Mouse (Mus musculus): ENCODE measurements around the gene Ltbp1.
A peak's percentile ranks its signal among the peaks of the same experiment; 100 is the strongest.

Ltbp1 gene

DNA sequence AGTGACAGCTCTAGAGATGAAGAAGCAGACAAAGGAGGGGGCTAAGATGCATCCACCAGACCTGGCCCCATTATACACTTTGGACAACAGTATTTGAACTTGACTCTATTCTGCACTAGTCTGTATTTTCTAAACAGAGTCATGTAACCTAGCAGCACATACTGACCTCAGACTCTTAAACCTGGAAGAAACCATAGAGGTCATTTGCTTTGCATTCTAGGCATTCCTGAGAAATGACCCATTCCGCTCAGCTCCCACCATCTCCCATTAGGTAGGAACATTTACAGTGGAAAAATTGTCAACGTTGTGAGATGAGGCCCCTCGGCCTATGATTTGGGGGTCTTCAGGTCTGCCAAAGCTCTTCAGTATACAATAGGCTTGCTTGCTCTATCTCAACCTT is 238.8 kb downstream of the Ltbp1 start:
- DNase-seq: no peak

DNA sequence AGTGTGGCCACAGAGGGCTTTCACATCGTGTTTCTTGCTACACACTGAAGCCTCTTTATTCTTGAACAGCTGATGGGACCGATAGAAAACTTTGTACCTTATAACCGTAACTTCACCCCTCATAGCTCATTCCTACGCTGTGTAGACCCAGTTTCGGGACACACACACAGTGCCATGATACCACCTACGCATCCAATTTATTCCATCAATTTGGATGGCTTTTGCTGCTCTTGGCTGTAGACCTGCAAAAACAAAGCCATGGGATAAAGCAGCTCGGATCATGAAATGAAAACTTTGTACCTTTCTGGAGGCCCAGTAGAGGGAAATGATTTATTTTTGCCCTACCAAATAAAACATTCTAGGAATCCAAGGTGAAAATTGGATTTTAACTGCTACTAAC is 239.7 kb downstream of the Ltbp1 start:
- no peak for DNase-seq

DNA sequence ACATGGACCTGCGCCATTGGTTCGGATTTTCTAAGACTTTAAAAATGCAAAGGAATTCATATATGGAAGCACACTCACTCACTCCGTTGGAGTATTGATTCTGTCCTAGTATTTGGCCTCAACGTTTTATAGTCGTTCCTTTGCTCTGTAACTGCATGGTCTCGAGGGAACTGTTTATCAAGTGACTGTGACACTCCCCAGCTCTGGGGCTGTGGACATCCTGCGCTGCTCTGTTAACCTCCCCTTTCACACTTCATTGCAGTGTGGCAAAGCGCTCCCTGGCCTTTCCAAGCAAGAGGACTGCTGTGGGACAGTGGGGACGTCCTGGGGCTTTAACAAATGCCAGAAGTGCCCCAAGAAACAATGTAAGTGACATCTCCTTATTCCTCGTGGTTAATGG is 243.3 kb downstream of the Ltbp1 start:
- DNase-seq: no peak

DNA sequence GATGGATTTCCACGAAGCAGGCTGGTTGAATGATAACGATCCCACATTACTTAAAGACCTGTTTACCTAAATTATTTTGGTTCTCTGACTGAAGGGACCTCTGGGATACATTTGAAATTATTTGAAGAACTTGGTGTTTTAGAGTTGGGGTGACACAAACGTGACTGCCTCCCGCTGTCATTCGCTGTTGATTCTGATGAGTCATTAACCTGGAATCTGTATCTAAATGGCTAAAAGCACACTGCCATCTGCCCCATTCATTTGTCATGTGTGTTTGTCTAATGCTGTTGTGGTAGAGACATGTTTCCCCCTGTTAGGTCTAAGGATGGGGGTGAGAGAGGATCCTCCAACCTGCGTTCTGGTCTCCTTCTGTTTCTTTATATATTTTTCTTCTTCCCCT is 245.2 kb downstream of the Ltbp1 start:
- DNase-seq: no peak

DNA sequence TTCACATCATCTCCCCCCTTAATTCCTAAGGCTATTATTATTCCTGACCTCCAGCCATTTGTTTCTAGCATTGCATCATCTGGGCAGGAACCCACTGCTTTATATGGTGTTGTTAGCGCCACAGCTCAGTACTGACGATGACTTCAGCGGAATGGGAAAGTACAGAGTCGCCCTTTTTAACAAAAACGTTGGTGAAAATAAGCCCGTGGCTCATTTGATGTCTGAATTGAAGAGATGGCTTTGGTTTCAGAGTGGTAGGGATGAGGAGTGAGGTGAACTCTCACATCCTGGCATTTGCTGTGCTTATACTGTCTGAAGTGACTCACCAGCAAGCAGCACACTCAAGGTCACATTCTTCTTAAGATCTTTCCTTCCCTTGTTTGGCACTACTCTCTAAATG is 245.7 kb downstream of the Ltbp1 start:
- no peak for DNase-seq

DNA sequence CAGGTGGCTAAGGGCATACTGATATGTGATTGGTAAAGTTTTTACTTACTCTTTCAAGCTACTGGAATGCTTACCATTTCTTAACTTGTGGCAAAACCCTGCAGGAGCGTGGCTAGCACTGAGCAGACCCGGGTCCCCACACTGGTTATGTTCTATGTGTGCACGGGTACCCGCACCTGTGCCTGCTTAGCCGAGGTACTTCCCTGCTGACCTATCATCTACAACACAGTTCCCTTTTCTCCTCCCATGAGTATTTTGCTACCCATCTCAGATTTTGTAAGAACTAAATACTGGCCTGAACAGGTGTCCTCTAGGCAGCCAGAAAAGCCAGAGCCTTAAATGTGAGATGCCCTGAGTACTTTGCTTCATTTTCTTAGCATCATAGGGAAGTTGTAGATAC is 247.2 kb downstream of the Ltbp1 start:
- DNase-seq: no peak

DNA sequence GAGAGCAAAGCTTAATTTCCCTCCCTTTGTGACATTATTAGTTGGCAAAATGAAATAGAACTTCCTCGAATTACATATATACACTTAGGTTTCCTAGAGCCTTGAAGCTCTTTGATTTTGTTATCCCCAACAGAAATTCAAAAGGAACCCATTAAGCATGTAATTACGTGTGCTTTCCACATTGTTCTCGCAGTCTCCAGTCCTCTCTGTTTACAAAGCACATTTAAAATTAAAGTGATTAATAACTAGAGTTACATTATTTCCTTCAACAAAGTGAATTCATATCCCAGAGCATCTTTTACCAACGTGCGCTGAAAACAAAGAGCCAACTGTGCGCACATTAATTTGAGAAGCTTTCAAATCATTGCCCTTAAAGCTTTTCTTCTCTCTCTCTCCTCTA is 249.5 kb downstream of the Ltbp1 start:
- no peak for DNase-seq

DNA sequence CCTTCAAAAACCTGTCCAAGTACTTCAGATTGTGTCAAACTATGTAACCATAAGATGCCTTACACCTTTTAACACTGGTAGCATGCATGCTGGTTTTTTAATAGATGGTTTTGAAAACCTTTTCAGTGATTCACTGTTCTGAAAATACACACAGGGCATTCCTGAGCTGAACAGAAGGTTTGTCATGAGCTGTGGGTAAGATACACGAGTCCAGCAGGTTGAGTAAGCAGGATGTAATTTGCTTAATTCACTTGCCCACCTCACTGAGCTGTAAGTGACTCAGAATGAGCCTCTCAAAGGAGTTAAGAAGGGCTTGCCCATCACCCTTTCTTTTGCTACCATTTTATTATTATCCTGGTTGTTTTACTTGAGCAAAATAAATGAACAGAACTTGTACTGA is 250.6 kb downstream of the Ltbp1 start:
- DNase-seq: no peak

DNA sequence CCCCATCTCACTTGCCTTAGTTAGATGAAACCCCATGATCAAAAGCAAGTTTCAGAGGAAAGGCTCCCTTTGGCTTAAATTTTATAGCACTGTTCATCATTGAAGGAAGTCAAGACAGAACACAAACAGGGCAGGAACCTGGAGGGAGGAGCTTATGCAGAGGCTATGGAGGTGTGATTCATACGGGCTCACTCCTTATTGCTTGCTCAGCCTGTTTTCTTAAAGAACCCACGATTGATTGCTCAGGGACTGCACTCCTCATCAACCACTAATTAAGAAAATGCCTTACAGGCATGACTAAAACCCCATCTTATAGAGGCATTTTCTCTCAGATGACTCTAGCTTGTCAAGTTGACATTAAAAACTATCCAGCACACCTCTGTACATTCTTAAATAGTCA is 253.1 kb downstream of the Ltbp1 start:
- DNase-seq: no peak

DNA sequence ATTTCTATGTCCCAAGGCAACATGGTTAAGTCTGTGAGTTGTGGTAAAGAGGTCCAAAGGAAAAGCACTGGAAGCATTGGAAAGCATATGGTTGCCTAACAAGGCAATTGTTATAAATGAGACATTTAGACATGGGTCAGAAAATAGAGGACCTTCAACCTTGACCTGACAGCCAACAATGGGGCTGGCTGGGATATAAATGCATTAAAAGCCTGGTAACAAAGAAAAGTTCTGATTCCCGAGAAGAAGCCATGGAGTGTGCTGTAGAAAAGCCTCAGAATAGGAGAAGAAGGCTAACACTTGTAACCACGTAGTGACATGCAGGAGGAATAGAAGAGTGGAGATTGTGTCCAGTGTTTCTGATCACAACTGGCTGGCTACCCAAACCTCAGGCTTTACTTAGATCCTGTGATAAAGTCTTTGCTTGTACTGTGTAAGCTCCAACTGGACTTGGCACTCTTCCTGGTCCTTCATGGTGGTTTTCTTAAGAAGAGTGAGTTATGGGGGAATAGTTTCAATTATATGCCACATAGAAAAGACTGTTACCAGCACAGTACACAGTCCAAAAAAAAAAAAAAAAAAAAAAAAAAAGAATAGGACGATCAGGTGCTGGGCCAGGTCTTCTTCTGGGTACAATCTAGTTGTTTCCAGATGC is 258.1 kb downstream of the Ltbp1 start:
- peak; percentile 14 for DNase-seq

DNA sequence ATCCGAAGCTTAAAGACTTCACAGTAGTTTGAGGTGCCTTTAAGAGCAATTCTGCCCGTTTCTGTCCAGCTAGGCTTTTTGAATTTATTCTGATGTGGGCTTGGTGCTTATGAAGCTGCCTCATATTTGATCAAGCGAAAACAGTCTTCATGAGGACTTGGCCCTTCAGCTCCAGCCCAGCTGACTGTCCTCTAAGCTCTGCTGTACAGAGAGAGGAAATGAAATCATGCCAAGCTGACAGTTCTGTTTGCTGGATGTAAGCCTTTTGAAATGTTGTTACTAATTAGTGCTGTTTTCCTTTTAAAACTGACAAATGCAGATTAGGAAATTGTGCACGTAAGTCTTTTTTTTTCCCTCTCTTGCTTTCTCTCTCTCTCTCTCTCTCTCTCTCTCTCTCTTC is 263.1 kb downstream of the Ltbp1 start:
- peak; percentile 49 for DNase-seq

DNA sequence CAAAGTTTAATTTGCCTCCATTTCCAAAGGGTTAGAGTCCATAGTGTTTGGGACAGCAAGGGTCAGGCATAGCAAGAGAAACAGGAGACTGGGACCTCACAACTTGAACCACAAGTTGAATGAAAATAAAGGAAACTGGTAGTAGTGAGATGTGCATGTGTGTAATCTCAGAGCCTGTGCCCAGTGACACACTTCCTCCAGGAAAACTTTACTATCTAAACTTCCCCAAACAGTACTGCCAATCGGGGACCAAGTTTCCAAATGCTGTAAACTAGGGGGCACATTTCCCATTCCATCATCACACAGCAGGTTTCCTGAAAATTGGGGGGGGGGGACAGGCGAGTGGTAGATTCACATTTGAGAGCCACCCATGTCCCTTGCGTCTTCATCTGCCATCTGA is 267.1 kb downstream of the Ltbp1 start:
- DNase-seq: no peak

DNA sequence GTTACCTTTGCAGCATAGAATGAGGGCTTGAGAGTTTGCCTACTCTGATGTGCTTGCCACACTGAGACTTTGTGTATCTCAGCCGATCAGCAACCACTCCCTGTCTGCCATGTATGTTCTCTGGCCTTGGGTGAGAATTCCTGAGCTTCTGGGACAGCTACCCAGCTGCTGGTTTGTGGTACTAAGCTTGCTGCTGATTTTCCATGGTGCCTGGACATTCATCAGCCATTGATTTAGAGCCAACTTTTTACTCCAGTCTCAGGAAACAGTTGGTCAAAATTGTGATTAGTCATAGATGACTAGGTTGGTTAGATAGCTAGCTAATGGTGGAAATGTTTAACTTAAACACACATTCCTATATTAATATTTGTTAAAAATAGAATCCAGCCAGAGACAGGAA is 267.9 kb downstream of the Ltbp1 start:
- no peak for DNase-seq

DNA sequence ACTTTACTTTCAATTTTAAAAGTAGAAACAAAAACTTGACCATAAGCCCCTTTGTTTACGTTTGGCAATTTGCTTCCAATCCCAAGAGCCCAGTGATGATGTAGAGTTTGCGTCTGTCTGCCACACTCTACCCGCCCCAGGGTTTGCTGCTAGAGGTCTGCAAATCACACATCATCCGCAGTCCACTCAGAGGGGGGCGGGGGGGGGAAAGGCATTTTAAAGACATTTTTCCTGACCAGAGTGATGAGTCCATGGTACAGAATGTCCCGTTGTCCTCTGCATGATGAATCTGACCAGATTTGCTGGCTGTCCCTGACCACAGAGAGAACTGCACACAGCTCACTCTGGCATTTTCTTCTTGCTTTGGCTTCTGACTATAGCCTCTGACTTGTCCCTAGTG is 269.9 kb downstream of the Ltbp1 start:
- DNase-seq: no peak

DNA sequence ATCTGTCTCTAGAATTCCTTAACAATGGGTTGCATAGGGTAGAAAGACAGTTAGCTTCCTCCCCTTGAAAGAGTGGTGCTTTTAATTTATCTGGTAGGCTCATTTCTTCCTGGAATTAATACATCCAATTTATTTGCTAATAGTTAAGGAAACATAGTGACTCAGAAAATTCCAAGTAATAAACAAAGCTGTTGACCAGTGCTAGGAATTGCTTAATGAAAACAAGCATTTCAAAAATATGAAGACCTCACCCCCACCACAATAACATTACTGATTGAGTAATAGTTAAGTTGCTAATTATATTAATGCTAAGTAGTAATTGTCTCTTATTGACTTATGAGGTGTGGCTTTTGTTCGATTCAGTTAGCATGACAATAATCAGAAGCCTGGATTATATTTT is 272.7 kb downstream of the Ltbp1 start:
- DNase-seq: no peak

DNA sequence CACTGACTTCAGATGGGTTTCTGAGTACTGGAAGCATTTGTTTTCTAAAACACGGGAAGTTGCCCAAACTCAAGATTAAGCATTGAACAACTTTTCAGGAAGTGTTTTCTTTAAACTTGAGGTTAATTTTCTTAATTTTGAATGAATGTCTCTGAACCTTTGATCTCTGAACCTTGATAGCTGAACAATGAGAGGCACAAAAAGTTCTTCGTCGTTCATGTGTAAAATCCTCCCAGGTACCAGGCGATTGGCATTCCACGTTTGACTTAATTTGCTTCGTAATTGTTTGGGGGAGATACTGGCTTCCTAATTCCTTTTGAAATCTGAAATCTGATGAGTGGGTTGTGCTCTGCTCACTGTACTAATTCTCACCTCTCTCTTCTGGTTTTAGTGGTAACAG is 273.2 kb downstream of the Ltbp1 start:
- no peak for DNase-seq

DNA sequence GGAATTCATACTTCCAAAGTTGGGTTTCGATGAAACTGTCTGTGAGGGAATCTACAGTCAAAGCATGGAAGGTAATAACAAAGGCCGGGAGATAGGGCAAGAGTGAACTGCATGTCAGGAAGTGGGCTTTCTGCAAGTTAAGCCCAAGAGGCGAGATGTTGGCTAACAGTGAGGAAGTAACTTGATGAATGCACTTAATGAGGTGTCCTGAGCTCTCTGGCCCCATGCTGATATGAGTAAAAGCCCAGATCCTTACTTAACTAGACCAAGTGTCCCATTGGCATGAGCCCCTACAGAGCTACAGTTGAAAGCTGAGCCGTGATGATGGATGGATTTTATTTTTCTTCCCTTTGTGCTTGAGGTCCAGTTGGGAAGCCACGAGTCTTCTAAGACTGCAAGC is 276.0 kb downstream of the Ltbp1 start:
- DNase-seq: no peak

DNA sequence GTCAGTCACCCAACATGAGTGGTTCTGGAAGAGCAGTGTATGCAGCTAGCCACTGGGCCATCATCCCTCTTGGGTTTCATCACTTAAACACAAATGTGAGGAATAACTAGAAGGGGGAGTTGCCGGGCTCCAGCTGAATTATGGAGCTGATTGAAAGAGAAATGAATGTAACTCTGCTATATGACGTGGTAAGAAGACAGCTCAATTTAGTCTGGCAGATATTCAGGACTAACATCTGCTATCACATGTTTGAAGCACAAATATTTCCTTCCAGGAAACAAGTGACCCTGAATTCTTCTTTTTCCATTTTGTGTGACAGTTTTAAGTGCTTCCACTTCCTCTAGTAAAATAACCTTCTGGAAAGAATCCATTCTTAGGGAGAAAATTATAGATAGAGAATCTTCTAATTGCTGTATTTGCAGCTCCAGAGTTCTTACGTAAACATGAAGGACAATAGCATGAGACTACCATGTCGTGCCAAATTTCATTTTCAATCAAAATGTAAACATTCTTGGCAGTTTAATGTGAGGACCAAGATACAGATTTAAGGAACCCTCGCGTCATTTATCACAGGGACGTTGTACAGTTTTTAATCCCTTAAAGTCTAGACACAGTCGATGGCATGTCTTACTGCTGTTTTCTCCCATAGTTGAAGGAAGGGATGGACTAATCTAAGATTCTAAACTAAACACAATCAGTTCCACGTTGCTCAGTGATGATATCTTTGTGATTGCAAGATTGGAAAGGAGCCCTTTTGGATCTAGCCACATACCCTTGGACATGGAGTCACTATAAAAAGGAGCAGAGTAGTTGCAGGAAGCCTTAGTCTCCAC is 279.7 kb downstream of the Ltbp1 start:
- no peak for DNase-seq

DNA sequence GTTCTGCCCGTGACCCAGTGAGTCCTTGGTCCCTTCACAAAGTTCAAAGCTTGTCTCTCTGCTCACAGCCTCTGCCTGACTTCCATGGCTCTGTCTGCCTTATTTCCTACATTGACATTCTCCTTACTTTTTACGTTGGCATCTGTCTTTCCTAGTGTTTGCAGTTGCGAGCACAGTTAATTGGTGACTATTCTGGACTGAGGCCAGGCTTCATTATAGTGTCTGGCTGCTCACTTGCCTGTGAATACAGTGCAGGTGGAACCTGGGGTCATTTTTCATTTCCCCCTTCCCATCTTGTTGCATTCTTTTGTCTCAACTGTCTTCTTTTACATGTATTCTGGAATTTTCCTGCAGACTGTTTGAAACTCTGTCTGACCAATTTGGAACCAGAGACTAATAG is 287.6 kb downstream of the Ltbp1 start:
- DNase-seq: peak; percentile 47

DNA sequence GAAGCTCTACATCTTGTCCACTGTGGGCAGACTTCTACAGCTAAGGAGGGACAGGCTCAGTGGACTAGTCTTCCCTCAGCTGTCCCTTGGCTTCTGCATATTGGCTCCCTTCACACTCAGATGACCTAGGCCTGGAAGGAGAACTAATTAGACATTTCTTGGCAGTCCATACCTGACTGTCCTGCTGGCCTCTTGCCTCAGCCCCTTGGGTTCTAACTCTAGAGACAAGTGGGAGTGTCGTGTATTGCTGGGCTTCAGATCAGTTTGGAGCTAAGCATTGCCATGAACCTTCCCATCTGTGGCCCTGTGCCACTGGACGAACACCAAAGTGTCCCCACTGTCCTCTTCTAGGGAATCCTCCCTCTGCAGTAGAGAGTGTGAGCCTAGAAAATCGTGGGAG is 288.4 kb downstream of the Ltbp1 start:
- DNase-seq: no peak

DNA sequence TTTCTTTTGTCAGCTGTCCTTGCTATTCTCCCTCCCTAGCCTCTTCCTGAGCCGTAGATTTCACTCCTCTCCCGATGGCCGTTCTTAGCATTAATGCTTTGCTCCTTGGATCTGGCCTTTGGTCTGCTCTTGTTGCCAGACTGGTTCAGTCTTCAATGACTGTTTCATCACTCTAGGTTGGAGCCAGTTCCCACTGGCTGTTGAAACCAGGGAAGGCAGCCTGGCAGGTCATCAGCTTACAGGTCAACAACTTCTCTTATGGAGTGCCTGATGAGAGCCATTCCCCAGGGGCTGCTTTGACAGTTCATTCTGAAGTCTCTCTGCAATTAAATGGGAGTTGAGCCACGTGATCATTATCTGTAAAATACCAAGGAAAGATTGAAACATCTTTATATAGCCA is 295.5 kb downstream of the Ltbp1 start:
- DNase-seq: no peak

DNA sequence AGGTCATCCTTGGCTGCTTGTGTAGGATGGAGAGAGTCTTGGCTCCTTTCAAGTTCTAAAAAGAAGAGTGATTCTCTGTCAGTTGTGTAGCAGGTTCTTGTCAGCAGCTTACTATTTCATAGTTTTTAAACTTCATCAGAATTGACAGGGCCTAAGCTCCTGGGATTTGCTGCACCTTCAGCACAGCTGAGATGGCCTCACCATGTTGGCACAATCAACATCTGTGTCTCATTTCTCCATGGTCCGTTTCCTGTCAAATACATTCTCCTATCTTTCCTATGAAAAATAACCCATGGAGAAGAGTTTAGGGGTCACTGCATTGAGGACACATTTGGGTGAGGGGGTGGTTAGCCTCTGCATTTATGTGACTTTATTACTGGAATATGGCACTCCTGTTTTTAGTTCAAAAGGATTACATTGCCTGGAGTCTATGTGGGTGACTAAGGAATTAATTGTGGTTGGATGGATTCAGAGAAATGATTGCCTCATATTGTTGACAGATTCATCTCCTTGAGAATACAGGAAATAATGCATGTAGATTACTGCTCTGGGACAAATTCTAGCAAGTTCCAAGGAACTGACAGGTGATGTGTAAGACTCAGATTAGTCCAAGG is 299.5 kb downstream of the Ltbp1 start:
- no peak for DNase-seq

DNA sequence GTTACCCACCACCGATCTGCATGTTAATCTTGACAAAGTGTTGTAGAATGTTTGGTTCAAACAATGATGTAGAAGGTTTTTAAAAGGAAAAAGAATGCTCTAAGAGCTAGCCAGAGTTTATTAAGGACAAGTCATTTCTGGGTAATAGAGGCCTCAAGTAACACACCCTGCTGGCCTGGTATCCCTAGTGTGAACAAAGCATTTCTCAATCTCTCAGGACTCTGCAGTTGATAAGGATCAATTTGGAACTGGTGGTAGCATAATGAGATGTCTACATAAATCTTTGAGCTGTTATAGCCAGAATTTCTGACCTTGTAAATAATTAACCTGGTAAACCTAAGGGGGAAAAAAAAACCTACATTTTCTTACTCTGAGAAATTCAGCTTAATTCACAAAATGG is 300.3 kb downstream of the Ltbp1 start:
- DNase-seq: no peak
